In genomic region chr14:64593564-64593963, GRCm38 (mm10) we compare ENCODE assay signal across 12 mouse cellular contexts.
DNase-seq lines count a peak whose midpoint lies in the region; ATAC-seq lines count a peak whose summit lies in the region.
"Had no signal": no experiment of that assay in that cellular context is flagged by ENCODE, and none has a peak within 500 bp of the region (broad histone marks: within the 10 kb centered on the region; RNA-seq: fewer than 3 reads in every experiment).

No protein-coding gene starts in this region.

- no peak overlapping the region for H3K9ac ChIP-seq in forebrain, embryonic 11.5 days (ENCODE audit: low read length)

- WGBS in forebrain, embryonic 11.5 days, result 37% methylated on average over 4 of the region's 4 CpGs
- WGBS in forebrain, embryonic 10.5 days, result 51% methylated on average over 4 of the region's 4 CpGs

- peak overlapping the region; percentile 74; the same call in 1 of the 2 replicates for H3K4me2 ChIP-seq in forebrain, embryonic 11.5 days (ENCODE audit: low read depth, low read length, severe bottlenecking)

- intact Hi-C loops in left cerebral cortex, postnatal 36 days (cut with DNase I), result no loop called here

- peaks cover 9% of the 10 kb centered on the region for H3K4me1 ChIP-seq in forebrain, embryonic 11.5 days (replicated peaks; ENCODE audit: control insufficient read depth, insufficient read depth, low read length)
- peaks cover 84% of the 10 kb centered on the region for H3K4me1 ChIP-seq in forebrain, embryonic 10.5 days

- no peak overlapping the region; the same call in 1 of the 2 replicates for H3K27ac ChIP-seq in forebrain, embryonic 11.5 days (ENCODE audit: low read depth, low read length)
- H3K27ac ChIP-seq in forebrain, embryonic 10.5 days, result no peak overlapping the region

- H3K4me3 ChIP-seq in forebrain, embryonic 11.5 days (ENCODE audit: low read depth, low read length), result no peak overlapping the region
- no peak overlapping the region for H3K4me3 ChIP-seq in forebrain, embryonic 10.5 days

- H3K36me3 ChIP-seq in forebrain, embryonic 11.5 days (ENCODE audit: control insufficient read depth, insufficient read depth, low read length), result no peaks in the 10 kb centered on the region
- H3K36me3 ChIP-seq in forebrain, embryonic 10.5 days (replicated peaks), result no peaks in the 10 kb centered on the region

- no peaks in the 10 kb centered on the region for H3K9me3 ChIP-seq in forebrain, embryonic 11.5 days (ENCODE audit: control insufficient read depth, low read length)
- H3K9me3 ChIP-seq in forebrain, embryonic 10.5 days, result no peaks in the 10 kb centered on the region

- ATAC-seq in forebrain, embryonic 11.5 days (replicated peaks; ENCODE audit: low FRiP score), result no peak

- H3K27me3 ChIP-seq in forebrain, embryonic 11.5 days (ENCODE audit: control insufficient read depth, insufficient read depth, low read length), result peaks cover 34% of the 10 kb centered on the region
- H3K27me3 ChIP-seq in forebrain, embryonic 10.5 days (ENCODE audit: poor library complexity, severe bottlenecking), result peaks cover 98% of the 10 kb centered on the region

- no peak for DNase-seq in forebrain, embryonic 11.5 days (ENCODE audit: low spot score)
- no peak for DNase-seq in forebrain, embryonic 10.5 days (ENCODE audit: extremely low spot score, low spot score)
- peak; percentile 82 to 84 for DNase-seq in frontal cortex, postnatal 36 days (ENCODE audit: low spot score in 2 of 2)
- peak; percentile 80 to 82 for DNase-seq in left cerebral cortex, postnatal 36 days (ENCODE audit: low spot score in 2 of 2)
- peak; percentile 82 for DNase-seq in right cerebral cortex, postnatal 25 days
- DNase-seq in kidney, adult 8-10 months, result no peak
- DNase-seq in adrenal gland, postnatal 25 days, result no peak
- DNase-seq in kidney, postnatal 36 days, result no peak
- DNase-seq: adrenal gland, postnatal 14 days; B cell, adult 2 months; kidney, adult 9 months; lung, postnatal 36 days had no signal

Comparison
In these comparisons a context has a peak if more than half of its experiments do, and no peak if none do; other contexts are left out.
1. DNase-seq: peak in frontal cortex, postnatal 36 days (2 of 2), left cerebral cortex, postnatal 36 days (2 of 2) and right cerebral cortex, postnatal 25 days (single experiment); none in forebrain, embryonic 11.5 days (single experiment), forebrain, embryonic 10.5 days (single experiment), kidney, adult 8-10 months (0 of 2), adrenal gland, postnatal 25 days (single experiment) and kidney, postnatal 36 days (0 of 2).